Mouse (Mus musculus) forebrain, embryonic 11.5 days (tissue): ENCODE measurements around the gene Slc17a2. TPM values are rescaled to one million over a fixed set of nuclear protein-coding genes. Genes with fewer than 3 reads are reported as not detected.
A peak's percentile ranks its signal among the peaks of the same experiment; 100 is the strongest.

Experiments
- ATAC-seq: fragments of 200-750 bp; cut with Nextera tagmentation; replicated peaks from 2 replicates; pipeline ENCODE4 v1.8.0; 2017; ENCODE audit warnings: moderate TSS enrichment; ENCODE audit not compliant: low FRiP score
- DNase-seq: peaks from one replicate; pipeline ENCODE4 v3.0.0-alpha.2; 2017; ENCODE audit warnings: low spot score
- H3K27ac ChIP-seq: fragments of 300-500 bp; sonication (generic); 2 replicates; pipeline ENCODE4 v1.5.1; 2014; ENCODE audit warnings: low read depth, low read length
- H3K27me3 ChIP-seq: fragments of 300-500 bp; sonication (generic); 2 replicates; pipeline ENCODE4 v1.6.1; 2014; ENCODE audit warnings: mild to moderate bottlenecking, low read length, mixed read lengths; ENCODE audit not compliant: control insufficient read depth, insufficient read depth
- H3K36me3 ChIP-seq: fragments of 300-500 bp; sonication (generic); 2 replicates; pipeline ENCODE4 v1.6.1; 2014; ENCODE audit warnings: mild to moderate bottlenecking, low read length, moderate library complexity, mixed read lengths; ENCODE audit not compliant: control insufficient read depth, insufficient read depth
- H3K4me1 ChIP-seq: fragments of 300-500 bp; sonication (generic); replicated peaks from 2 replicates; pipeline ENCODE4 v1.6.1; 2014; ENCODE audit warnings: low read length, mixed read lengths; ENCODE audit not compliant: control insufficient read depth, insufficient read depth
- H3K4me2 ChIP-seq: fragments of 300-500 bp; sonication (generic); 2 replicates; pipeline ENCODE4 v1.6.1; 2014; ENCODE audit warnings: low read depth, mild to moderate bottlenecking, low read length, moderate library complexity, mixed read lengths; ENCODE audit not compliant: severe bottlenecking
- H3K4me3 ChIP-seq: fragments of 300-500 bp; sonication (generic); 2 replicates; pipeline ENCODE4 v1.5.1; 2014; ENCODE audit warnings: low read depth, low read length
- H3K9ac ChIP-seq: fragments of 300-500 bp; sonication (generic); 2 replicates; pipeline ENCODE4 v1.6.1; 2014; ENCODE audit warnings: low read length
- H3K9me3 ChIP-seq: fragments of 300-500 bp; sonication (generic); 2 replicates; pipeline ENCODE4 v1.6.1; 2016; ENCODE audit warnings: low read length, mixed read lengths; ENCODE audit not compliant: control insufficient read depth
- WGBS: fragments of 180-500 bp; shearing (Covaris S2); extraction: QIAGEN DNeasy Blood & Tissue Kit; methylation state at CpG from one replicate; pipeline ENCODE4 v1.1.7; 2014; 5-methylcytosine and 5-hydroxymethylcytosine counted together
- polyA plus RNA-seq: library from polyadenylated mRNA; unstranded; fragments of >200 nt; fragmentation: Nextera tagmentation; extraction: Ambion mirVana; gene quantifications from 2 replicates; pipeline ENCODE4 v1.2.1, GENCODE M21; 2014

Gene Slc17a2
- polyA plus RNA-seq: not detected in 2 replicates

- no peaks in the 10 kb centered on the region for H3K9me3 ChIP-seq
- H3K4me3 ChIP-seq: no peak within 1 kb of the TSS
- H3K4me1 ChIP-seq: no peaks in the 10 kb centered on the region
- H3K36me3 ChIP-seq: no peaks in the 10 kb centered on the region
- no peak within 1 kb of the TSS for H3K27ac ChIP-seq
- ATAC-seq (no peak), DNase-seq (no peak)
- no peaks in the 10 kb centered on the region for H3K27me3 ChIP-seq
- H3K9ac ChIP-seq: no peak within 1 kb of the TSS
- WGBS: 88% methylated on average over 15 of the region's 15 CpGs
- no peak within 1 kb of the TSS for H3K4me2 ChIP-seq
Measured at GRCm38 (mm10) chr13:23806422-23807052, at the start of gene Slc17a2. Gene Slc17a2 (plus strand): TSS chr13:23806993.

- H3K27ac ChIP-seq: peak overlapping the region; percentile 93
- no peaks in the 10 kb centered on the region for H3K36me3 ChIP-seq
- WGBS: under 1% methylated on average over 16 of the region's 23 CpGs
- no peaks in the 10 kb centered on the region for H3K9me3 ChIP-seq
- peak; percentile 4 for ATAC-seq
- peak overlapping the region; percentile 64 for H3K9ac ChIP-seq
- 0 out of 2 replicates have a peak, but pooled peaks cover 4% of the 10 kb centered on the region for H3K4me1 ChIP-seq
- peak overlapping the region; percentile 69 for H3K4me2 ChIP-seq
- DNase-seq: peak; percentile 80
- peak overlapping the region; percentile 32 for H3K4me3 ChIP-seq
- no peaks in the 10 kb centered on the region for H3K27me3 ChIP-seq
Measured at GRCm38 (mm10) chr13:23757211-23757773, 49.5 kb upstream of the Slc17a2 start.

GRCm38 (mm10) chr13:23757921-23758320 lies 48.9 kb upstream of the Slc17a2 start:
- Histone ChIP-seq H3K9ac (0 out of 2 replicates have a peak overlapping the region, but pooled peaks have one; percentile 7), H3K36me3 (no peaks in the 10 kb centered on the region), H3K4me2 (no peak overlapping the region), H3K27me3 (no peaks in the 10 kb centered on the region), H3K4me1 (0 out of 2 replicates have a peak, but pooled peaks cover 4% of the 10 kb centered on the region), H3K9me3 (no peaks in the 10 kb centered on the region), H3K4me3 (no peak overlapping the region), H3K27ac (peak overlapping the region; percentile 93; the same call in 1 of the 2 replicates)
- DNase-seq: no peak
- WGBS: 60% methylated on average over 3 of the region's 3 CpGs
- ATAC-seq: no peak

- ATAC-seq (no peak), DNase-seq (no peak)
- no peaks in the 10 kb centered on the region for H3K9me3 ChIP-seq
- peak overlapping the region; percentile 13; the same call in 1 of the 2 replicates for H3K27ac ChIP-seq
- no peaks in the 10 kb centered on the region for H3K36me3 ChIP-seq
- no peak overlapping the region for H3K9ac ChIP-seq
- peaks cover 8% of the 10 kb centered on the region; the same call in 1 of the 2 replicates for H3K4me1 ChIP-seq
- no peak overlapping the region for H3K4me3 ChIP-seq
- no peak overlapping the region for H3K4me2 ChIP-seq
- H3K27me3 ChIP-seq: no peaks in the 10 kb centered on the region
- WGBS: 72% methylated on average over 3 of the region's 3 CpGs
Measured at GRCm38 (mm10) chr13:23759251-23759771, 47.5 kb upstream of the Slc17a2 start.

- Histone ChIP-seq H3K27me3 (no peaks in the 10 kb centered on the region), H3K4me3 (peak overlapping the region; percentile 38; the same call in 1 of the 2 replicates), H3K27ac (peak overlapping the region; percentile 95), H3K9ac (peak overlapping the region; percentile 74), H3K4me1 (peaks cover 8% of the 10 kb centered on the region; the same call in 1 of the 2 replicates), H3K9me3 (no peaks in the 10 kb centered on the region), H3K4me2 (peak overlapping the region; percentile 74; the same call in 1 of the 2 replicates), H3K36me3 (no peaks in the 10 kb centered on the region)
- no peak for DNase-seq
- no peak for ATAC-seq
- 61% methylated on average over 1 of the region's 1 CpGs for WGBS
Measured at GRCm38 (mm10) chr13:23759916-23760239, 46.9 kb upstream of the Slc17a2 start.

- no peak for ATAC-seq
- H3K4me2 ChIP-seq: peak overlapping the region; percentile 74
- H3K9ac ChIP-seq: peak overlapping the region; percentile 74
- no peaks in the 10 kb centered on the region for H3K9me3 ChIP-seq
- peak overlapping the region; percentile 95 for H3K27ac ChIP-seq
- H3K4me3 ChIP-seq: peak overlapping the region; percentile 38
- peaks cover 8% of the 10 kb centered on the region; the same call in 1 of the 2 replicates for H3K4me1 ChIP-seq
- WGBS: 2% methylated on average over 22 of the region's 27 CpGs
- no peaks in the 10 kb centered on the region for H3K27me3 ChIP-seq
- no peaks in the 10 kb centered on the region for H3K36me3 ChIP-seq
- no peak for DNase-seq
Measured at GRCm38 (mm10) chr13:23760240-23760971, 46.4 kb upstream of the Slc17a2 start.

- DNase-seq (peak; percentile 100), ATAC-seq (peak; percentile 77)
- Histone ChIP-seq H3K9me3 (no peaks in the 10 kb centered on the region), H3K27me3 (no peaks in the 10 kb centered on the region), H3K27ac (peak within 1 kb of the TSS; percentile 95), H3K9ac (peak within 1 kb of the TSS; percentile 77), H3K4me3 (peak within 1 kb of the TSS; percentile 38), H3K4me2 (peak within 1 kb of the TSS; percentile 74), H3K36me3 (no peaks in the 10 kb centered on the region), H3K4me1 (peaks cover 8% of the 10 kb centered on the region; the same call in 1 of the 2 replicates)
- WGBS: under 1% methylated on average over 61 of the region's 72 CpGs
Measured at GRCm38 (mm10) chr13:23760972-23761864, 45.6 kb upstream of the Slc17a2 start, which contains the start of gene Hist1h4a. Gene Hist1h4a (minus strand): TSS chr13:23761230.
